Mouse (Mus musculus): ENCODE results near the gene Fbn1.

Fbn1 gene

DNA sequence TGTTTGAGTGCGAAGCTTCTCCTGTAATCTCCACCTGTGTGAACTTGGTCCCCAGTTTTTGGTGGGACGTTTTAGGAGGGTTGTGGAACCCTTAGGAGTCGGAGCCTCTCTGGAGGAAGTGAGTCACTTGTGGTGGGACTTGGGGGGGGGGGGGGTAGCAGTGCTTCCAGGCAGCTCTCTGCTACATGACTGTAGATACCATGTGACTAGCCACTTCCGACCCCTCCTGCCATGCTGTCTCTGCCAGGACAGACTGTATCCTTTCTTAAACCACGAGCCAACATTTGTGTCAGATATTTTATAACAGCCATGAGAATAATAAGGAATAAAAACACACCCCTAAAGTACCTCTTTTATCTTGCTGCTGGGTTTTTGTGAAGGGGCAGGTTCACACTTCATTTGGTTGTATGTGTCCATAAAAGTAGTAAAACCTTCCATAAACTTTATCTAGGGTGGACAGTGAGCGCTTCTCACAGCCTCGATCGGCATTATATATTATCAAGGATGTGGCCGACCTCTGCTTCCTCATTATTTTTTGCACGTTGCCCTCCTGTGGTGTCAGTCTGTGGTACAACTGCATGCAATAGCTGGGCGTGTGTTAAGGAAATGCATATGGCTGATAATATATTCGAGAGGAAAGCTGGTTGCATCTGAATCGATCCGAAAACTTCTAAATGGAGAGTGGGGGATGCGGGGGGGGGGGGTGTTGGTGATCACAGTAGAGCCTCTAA, 51.6 kb downstream of the Fbn1 start:
- no peak for DNase-seq (ENCODE audit: low read depth, low spot score)

GRCm38 (mm10) chr2:125454781-125455180, 53.0 kb downstream of the Fbn1 start:
- no peak for DNase-seq (ENCODE audit: low read depth, low spot score)

- DNase-seq (ENCODE audit: low read depth, low spot score): no peak
Observed at GRCm38 (mm10) chr2:125452369-125453097, 55.3 kb downstream of the Fbn1 start.

DNA sequence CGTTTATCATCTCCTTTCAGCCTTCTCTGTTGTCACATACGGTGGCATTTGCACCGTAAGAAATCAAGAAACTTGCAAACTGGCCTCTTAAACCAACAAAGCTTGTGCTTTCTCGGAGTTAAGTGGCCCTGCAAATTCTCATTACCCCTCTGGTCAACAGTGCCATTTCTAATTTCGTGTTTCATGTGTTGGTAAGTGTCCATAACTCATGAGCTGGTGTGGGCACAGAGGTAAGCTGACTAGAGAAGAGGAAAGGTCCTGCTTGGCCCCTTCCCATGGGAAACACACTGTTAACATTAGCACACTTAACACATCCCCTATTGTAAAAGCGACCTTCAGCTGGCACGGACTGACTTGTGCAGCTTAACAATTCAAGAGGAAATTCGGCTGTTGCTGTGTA, 58.4 kb downstream of the Fbn1 start:
- DNase-seq (ENCODE audit: low read depth, low spot score): no peak

DNA sequence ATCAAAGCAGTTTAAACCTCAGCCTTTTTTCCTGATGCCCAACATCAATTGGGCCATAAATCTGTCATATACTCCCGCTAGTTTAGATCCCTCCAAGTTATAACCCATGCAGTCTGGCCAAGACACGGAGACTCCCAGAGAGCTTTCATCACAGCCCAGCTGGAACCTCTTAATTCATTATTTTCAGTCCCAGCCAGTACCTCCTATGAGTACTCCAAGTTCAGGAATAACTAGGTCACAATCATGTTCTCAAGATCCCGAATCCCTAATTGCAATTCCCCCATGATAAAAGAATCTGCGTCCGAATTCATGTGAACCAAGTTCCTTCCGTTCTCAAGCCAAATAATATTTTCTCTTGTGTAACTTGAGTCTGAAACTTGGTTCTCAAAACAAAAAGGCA, 58.9 kb downstream of the Fbn1 start:
- DNase-seq (ENCODE audit: low read depth, low spot score): no peak

DNA sequence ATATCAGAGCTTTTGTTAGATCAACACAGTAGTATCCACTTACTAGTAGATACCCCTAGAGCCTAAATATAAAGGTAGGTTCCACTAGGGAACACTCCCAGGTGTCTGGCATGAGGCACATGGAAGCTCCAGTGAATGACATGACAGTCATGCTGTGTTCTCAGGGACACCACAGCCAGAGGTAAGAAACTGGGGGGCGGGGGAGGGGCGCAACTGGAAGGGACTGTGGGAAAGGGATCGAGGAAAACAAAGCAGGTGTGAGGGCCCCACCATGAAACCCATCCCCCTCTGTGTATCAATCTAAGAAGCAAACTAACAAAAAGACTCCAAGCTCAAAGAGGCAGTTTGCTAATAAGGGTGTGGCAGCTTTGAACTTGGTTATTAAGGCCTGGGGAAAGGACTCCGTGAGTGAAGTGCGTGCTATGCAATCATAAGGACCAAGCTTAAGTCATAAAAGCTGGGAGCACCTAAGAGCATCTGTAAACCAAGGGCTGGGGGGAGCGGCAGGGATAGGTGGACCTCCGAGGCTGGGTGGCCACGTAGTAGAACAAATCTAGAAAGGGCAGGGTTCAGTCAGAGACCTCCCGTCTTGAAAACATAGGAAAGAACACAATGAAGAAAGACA, 60.4 kb downstream of the Fbn1 start:
- DNase-seq (ENCODE audit: low read depth, low spot score): no peak

GRCm38 (mm10) chr2:125438381-125438780, 69.4 kb downstream of the Fbn1 start:
- DNase-seq (ENCODE audit: low read depth, low spot score): no peak

DNA sequence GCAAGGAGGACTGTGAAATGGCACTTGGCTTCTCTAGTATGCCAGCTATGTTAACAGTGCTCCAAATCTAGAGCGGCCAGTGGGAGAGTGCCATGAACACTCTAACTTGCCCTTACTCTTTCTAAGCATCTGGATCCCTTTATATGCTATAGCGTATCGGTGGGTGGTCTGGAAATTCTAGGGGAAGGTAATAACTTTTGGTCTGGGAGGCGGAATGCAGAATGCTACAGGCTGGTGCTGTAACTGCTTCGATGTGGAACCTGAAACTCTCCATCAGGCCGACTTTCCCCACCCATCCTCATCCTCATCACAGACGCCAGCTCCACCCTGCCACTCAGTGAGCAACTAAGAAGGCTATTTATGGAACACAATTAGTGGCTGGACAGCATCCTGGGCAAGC, 71.6 kb downstream of the Fbn1 start:
- no peak for DNase-seq (ENCODE audit: low read depth, low spot score)

GRCm38 (mm10) chr2:125433524-125433923, 74.3 kb downstream of the Fbn1 start:
- DNase-seq (ENCODE audit: low read depth, low spot score): no peak

GRCm38 (mm10) chr2:125431491-125431890, 76.3 kb downstream of the Fbn1 start:
- no peak for DNase-seq (ENCODE audit: low read depth, low spot score)

- DNase-seq (ENCODE audit: low read depth, low spot score): no peak
Observed at GRCm38 (mm10) chr2:125428811-125429438, 78.9 kb downstream of the Fbn1 start.

GRCm38 (mm10) chr2:125420604-125421003, 87.2 kb downstream of the Fbn1 start:
- DNase-seq (ENCODE audit: low read depth, low spot score): no peak

- DNase-seq (ENCODE audit: low read depth, low spot score): no peak
Observed at GRCm38 (mm10) chr2:125419681-125420080, 88.1 kb downstream of the Fbn1 start.

DNA sequence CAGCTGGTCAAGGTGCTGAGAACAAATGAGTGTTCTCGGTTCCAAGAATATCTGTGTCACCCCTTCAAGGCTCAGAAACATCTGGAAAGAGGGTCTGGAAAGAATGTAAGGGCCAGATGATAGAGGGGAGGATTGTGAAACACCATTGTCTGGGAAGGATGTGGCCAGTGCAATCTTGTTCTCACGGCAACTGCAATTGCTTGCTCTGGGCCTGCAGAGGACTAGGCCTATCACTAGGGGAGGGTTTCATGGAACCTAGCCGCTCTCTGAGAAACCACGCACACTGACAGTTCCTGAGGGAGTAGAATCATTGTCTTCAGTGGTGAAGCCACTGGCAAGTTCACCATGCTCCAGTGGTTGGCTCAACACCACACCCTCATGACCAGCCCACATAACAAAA, 89.2 kb downstream of the Fbn1 start:
- DNase-seq (ENCODE audit: low read depth, low spot score): no peak

GRCm38 (mm10) chr2:125416541-125417245, 91.1 kb downstream of the Fbn1 start:
- DNase-seq (ENCODE audit: low read depth, low spot score): no peak

GRCm38 (mm10) chr2:125412351-125412750, 95.4 kb downstream of the Fbn1 start:
- DNase-seq (ENCODE audit: low read depth, low spot score): peak; percentile 30

DNA sequence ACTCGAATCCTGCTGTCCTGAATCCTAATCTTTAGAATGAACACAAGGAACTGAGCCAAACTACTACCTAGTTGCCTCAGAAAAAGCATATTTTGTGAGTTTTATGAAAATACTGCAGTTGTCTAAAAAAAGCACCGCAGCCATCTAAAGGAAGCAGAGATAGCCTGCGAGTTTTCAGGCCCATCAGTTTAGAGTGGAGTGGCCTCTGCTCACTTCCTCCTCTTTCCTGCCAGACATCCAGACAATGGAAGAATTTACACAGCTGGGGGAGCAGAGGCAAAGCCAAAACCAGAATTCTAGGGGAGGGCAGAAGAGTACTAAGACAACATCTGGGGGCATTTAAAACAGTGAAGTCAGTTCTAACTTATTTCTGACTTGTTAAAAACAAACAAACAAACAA, 96.0 kb downstream of the Fbn1 start:
- DNase-seq (ENCODE audit: low read depth, low spot score): no peak

DNA sequence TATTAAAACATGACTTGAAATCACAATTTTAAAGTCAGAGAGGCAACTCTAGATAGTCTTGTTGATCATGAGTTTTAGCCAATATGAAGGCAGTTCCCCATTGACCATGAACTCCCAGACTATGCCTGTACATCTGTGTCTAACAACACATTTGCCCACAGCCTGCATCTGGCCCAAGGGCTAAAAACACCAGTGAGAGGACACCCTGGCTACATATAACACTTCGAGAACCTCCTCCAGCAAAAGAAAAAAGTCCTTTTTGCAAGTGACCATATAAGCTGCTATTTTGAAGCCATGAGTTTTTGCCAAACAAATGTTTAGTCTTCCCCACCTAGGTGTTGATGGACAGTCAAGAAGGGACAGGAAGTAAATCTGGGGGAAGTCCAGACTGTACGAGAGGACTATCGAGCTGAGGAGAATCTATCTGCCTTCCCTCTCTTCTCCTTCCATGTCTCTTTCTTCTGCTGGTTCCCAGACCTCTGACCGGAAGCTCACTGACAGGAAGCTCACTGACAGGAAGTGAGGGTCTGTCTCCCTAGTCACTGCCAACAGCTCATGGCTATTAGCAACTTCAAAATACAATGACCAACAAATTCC, 103.2 kb downstream of the Fbn1 start:
- DNase-seq (ENCODE audit: low read depth, low spot score): no peak

DNA sequence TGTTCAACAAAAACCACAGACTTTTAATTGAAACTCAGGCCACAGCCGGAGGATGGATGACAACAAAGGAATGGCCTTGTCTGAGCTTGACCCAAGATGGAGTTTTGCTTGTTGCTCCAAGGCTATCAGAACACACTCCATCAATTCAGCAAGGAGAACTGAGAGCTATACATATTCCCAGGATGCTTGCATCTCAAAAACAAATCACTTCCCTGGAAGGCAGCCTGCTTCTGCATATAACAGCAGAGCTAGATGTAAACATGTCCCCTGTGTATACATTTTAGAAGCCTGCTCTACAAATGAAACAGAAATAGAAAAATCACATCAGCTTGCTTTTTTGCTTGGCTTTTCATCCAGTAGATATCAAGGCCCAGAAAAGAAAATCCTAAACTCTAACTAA, 105.5 kb downstream of the Fbn1 start:
- DNase-seq (ENCODE audit: low read depth, low spot score): no peak

DNA sequence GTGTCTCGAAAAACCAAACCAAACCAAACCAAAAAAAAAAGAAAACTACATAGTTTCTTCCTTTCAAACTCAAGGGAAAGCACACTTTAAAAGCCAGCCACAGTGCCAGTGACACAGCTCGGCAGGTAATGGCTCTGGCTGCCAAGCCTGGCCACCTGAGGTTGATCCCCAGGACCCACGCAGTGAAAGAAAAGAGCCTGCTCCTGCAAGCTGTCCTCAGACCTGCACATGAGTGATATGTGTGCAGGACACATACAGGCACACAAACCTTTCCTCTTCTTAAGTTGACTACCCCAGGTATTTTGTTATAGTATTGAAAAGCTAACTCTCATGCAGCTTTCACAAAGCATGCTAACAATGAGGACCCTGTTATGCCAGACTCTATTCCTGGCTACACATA, 107.7 kb downstream of the Fbn1 start:
- DNase-seq (ENCODE audit: low read depth, low spot score): no peak

DNA sequence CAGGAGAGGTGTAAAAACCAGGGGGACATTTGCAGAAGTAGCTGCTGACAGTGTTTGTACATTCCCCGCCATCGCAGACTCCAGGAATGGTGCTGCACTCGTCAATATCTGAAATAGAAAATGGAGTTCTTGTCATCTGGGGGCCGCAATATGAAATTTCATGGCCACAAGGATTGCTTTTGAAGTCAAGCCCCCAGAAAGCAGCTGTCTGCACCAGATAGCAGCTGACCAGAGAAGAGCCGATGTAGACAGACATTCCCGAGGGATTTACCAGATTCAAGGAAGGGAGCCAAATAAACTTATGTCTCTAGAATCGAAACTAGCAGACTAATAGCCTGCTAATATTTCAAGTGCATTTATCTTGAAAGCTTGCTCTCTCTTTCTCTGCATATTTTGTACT, 110.0 kb downstream of the Fbn1 start:
- no peak for DNase-seq (ENCODE audit: low read depth, low spot score)

Measured in ES-CJ7 (cell line).